Mouse (Mus musculus): ENCODE data around the gene Phxr2. TPM values are rescaled to one million over a fixed set of nuclear protein-coding genes. Genes with fewer than 3 reads are reported as not detected.

Gene Phxr2
- polyA plus RNA-seq, 1 experiment from 2014 or later: not detected

DNA sequence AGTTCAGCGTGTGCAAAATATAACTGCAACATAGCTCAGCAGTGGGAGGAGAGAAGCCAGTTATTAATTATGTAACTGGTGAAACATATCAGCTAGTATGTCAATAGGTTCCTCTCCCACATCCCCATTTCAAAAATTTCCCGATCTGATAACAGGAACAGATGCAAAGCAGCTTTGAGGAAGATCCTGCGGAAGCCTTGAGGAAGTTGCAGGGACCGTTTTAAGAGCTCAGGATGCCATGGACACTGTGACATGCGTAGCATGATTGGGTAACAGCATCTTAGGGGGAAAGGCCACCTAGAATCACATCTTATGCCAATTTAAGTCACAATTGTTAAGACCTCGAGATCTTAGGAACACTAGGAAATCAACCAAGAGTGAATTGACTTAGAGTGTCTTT, 36.2 kb downstream of the Phxr2 start:
- WGBS (ENCODE audit: insufficient replicate concordance): 32% methylated on average over 6 of the region's 6 CpGs
- no peak for ATAC-seq (ENCODE audit: low read depth)
- Histone ChIP-seq H3K9ac (ENCODE audit: low read depth, low read length) (no peak overlapping the region), H3K9me3 (replicated peaks; ENCODE audit: control insufficient read depth, low read length) (no peaks in the 10 kb centered on the region), H3K36me3 (ENCODE audit: control insufficient read depth, insufficient read depth) (no peaks in the 10 kb centered on the region), H3K4me3 (ENCODE audit: low read depth, low read length) (no peak overlapping the region), H3K27me3 (ENCODE audit: control insufficient read depth, insufficient read depth, low read depth, low read length) (no peaks in the 10 kb centered on the region), H3K4me2 (ENCODE audit: low read depth, low read length) (no peak overlapping the region), H3K27ac (ENCODE audit: low read length) (no peak overlapping the region), H3K4me1 (ENCODE audit: control insufficient read depth, low read depth, low read length) (no peaks in the 10 kb centered on the region)

DNA sequence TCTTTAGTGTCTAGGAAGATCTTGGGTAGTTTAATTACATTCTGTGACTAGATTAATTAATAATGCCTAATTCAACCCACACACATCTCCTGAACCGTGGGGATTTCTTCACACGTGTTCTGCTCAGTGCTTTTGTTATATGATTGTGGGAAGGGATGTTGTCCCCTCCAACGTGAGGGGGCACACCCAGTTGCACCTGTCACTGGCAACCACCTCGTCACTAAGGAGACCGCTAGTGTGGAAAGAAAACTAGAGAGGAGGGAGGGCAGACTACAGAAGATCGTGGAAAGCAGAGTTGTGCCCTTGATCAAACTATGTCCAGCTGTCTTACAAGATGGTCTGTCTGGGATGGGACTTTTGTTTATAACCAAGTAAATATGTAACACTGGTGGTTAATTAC, 40.1 kb downstream of the Phxr2 start:
- no peak overlapping the region for H3K27ac ChIP-seq (ENCODE audit: low read length)
- WGBS (ENCODE audit: insufficient replicate concordance): 52% methylated on average over 6 of the region's 6 CpGs
- no peaks in the 10 kb centered on the region for H3K9me3 ChIP-seq (replicated peaks; ENCODE audit: control insufficient read depth, low read length)
- no peak overlapping the region for H3K4me3 ChIP-seq (ENCODE audit: low read depth, low read length)
- no peaks in the 10 kb centered on the region for H3K4me1 ChIP-seq (ENCODE audit: control insufficient read depth, low read depth, low read length)
- no peak for ATAC-seq (ENCODE audit: low read depth)
- no peak overlapping the region for H3K4me2 ChIP-seq (ENCODE audit: low read depth, low read length)
- no peaks in the 10 kb centered on the region for H3K36me3 ChIP-seq (ENCODE audit: control insufficient read depth, insufficient read depth)
- H3K9ac ChIP-seq (ENCODE audit: low read depth, low read length): no peak overlapping the region
- no peaks in the 10 kb centered on the region for H3K27me3 ChIP-seq (ENCODE audit: control insufficient read depth, insufficient read depth, low read depth, low read length)

DNA sequence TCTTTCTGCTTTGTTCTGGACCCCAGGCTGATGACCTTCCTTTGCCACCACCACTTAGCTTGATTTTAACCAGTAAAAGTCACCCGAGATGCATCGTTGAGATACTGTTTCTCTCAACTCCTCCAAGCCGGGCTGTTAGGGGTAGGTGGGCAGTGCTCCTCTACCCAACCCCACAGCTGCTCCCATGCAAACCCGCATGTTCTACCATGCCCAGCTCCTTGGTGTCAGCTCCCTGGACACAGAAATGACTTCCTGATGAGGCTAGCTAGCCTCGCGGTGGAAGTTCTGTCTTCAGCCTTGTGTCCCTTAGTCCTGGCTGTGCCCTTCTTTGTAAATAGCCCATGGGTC, 40.9 kb downstream of the Phxr2 start:
- Histone ChIP-seq H3K27ac (ENCODE audit: low read length) (no peak overlapping the region), H3K4me2 (ENCODE audit: low read depth, low read length) (no peak overlapping the region), H3K27me3 (ENCODE audit: control insufficient read depth, insufficient read depth, low read depth, low read length) (no peaks in the 10 kb centered on the region), H3K9me3 (replicated peaks; ENCODE audit: control insufficient read depth, low read length) (no peaks in the 10 kb centered on the region), H3K4me1 (ENCODE audit: control insufficient read depth, low read depth, low read length) (no peaks in the 10 kb centered on the region), H3K9ac (ENCODE audit: low read depth, low read length) (no peak overlapping the region), H3K4me3 (ENCODE audit: low read depth, low read length) (no peak overlapping the region), H3K36me3 (ENCODE audit: control insufficient read depth, insufficient read depth) (no peaks in the 10 kb centered on the region)
- ATAC-seq (ENCODE audit: low read depth): no peak
- 42% methylated on average over 6 of the region's 6 CpGs for WGBS (ENCODE audit: insufficient replicate concordance)

DNA sequence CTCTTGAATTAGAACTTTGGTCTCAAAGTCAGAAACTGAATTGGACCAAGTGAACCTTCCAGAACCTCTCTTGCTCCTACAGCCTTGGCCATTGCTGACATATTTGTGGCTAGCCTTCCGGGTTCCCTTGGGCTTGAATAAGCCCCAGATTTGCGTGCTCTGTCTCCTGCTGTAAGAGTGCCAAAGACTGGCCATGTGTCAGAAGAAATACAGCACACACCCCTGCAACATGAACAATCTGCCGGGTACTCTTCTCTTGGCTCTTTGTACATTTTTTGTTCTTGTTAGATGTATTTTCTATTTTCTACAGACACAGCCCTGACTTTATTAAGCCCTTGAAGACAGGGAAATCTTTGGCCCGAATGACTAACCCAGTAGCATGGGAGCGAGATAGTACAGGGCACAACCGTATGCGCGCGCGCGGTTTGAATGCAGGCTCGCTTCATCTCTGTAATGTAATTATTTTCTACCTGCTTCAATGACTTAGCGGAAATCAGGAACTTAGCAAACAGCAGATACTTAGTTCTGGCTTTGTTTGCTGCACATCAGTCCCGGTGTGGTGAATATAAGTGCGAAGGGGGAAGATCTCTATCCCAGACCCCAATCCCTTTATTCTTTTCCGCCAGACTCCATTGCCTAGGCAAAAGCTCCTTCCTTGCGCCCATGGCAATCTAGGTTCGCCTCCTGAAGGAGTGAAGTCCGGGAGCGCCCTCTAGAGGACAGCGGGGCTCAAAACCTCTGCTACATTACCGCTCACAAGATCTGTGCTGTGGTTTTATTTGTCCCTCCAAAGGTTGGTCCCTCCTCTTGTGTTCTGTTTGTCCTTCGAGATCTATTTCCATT, 41.5 kb downstream of the Phxr2 start:
- WGBS (ENCODE audit: insufficient replicate concordance): 41% methylated on average over 23 of the region's 23 CpGs
- no peak overlapping the region for H3K9ac ChIP-seq (ENCODE audit: low read depth, low read length)
- H3K4me2 ChIP-seq (ENCODE audit: low read depth, low read length): no peak overlapping the region
- no peaks in the 10 kb centered on the region for H3K36me3 ChIP-seq (ENCODE audit: control insufficient read depth, insufficient read depth)
- no peak overlapping the region for H3K27ac ChIP-seq (ENCODE audit: low read length)
- no peaks in the 10 kb centered on the region for H3K9me3 ChIP-seq (replicated peaks; ENCODE audit: control insufficient read depth, low read length)
- no peak for ATAC-seq (ENCODE audit: low read depth)
- no peaks in the 10 kb centered on the region for H3K27me3 ChIP-seq (ENCODE audit: control insufficient read depth, insufficient read depth, low read depth, low read length)
- no peak overlapping the region for H3K4me3 ChIP-seq (ENCODE audit: low read depth, low read length)
- H3K4me1 ChIP-seq (ENCODE audit: control insufficient read depth, low read depth, low read length): no peaks in the 10 kb centered on the region

DNA sequence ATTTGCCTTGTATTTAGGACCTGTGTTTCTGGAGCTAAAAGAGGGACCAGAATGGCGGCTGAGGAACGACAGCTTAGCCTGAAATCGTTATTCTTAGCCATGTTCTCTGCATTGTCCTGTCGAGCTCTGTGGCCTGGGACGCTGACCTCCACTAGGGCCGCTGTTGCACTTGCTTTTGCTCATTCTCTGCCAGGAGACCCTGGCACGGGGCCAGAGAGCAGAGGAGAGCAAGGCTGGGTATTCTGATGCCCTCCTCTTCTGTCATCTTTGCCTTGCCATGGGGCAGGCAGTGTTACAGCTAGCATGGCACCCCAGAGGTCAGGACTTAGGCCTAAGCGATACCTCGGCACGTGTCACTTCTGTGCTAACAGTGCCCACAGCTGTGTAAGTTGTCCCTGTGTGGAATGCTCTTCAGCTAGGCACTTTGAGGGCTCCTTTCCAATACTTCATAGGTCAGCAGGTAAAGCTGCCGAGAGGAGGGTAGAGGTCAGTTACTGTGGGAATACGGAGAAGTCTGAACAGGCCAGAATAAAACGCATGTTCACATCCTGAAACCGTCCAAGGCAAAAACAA, 42.6 kb downstream of the Phxr2 start:
- H3K4me1 ChIP-seq (ENCODE audit: control insufficient read depth, low read depth, low read length): no peaks in the 10 kb centered on the region
- no peak for ATAC-seq (ENCODE audit: low read depth)
- 75% methylated on average over 14 of the region's 14 CpGs for WGBS (ENCODE audit: insufficient replicate concordance)
- no peaks in the 10 kb centered on the region for H3K27me3 ChIP-seq (ENCODE audit: control insufficient read depth, insufficient read depth, low read depth, low read length)
- no peak overlapping the region for H3K27ac ChIP-seq (ENCODE audit: low read length)
- H3K9me3 ChIP-seq (replicated peaks; ENCODE audit: control insufficient read depth, low read length): no peaks in the 10 kb centered on the region
- H3K9ac ChIP-seq (ENCODE audit: low read depth, low read length): no peak overlapping the region
- no peak overlapping the region for H3K4me3 ChIP-seq (ENCODE audit: low read depth, low read length)
- H3K36me3 ChIP-seq (ENCODE audit: control insufficient read depth, insufficient read depth): no peaks in the 10 kb centered on the region
- no peak overlapping the region for H3K4me2 ChIP-seq (ENCODE audit: low read depth, low read length)

DNA sequence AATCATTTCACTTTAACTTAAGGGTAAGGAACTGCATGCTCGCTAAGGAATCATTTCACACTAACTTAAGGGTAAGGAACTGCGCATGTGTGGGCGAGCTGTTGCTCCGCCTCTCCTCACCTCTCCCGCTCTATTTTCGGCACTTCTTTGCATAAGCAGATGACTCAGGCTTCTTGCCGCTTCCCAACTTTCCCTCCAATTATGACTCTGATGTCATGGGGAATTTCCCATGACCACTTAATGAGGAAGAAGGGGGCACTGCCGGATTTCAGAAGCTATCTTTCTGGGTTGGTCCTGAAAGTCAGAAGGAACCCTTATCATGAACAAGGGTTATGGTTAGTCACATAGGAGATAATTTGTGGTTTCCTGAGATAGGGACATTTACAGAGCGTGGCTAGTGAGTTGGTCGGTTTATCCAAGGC, 44.5 kb downstream of the Phxr2 start:
- Histone ChIP-seq H3K4me2 (ENCODE audit: low read depth, low read length) (no peak overlapping the region), H3K36me3 (ENCODE audit: control insufficient read depth, insufficient read depth) (no peaks in the 10 kb centered on the region), H3K9me3 (replicated peaks; ENCODE audit: control insufficient read depth, low read length) (no peaks in the 10 kb centered on the region), H3K4me1 (ENCODE audit: control insufficient read depth, low read depth, low read length) (no peaks in the 10 kb centered on the region), H3K4me3 (ENCODE audit: low read depth, low read length) (no peak overlapping the region), H3K9ac (ENCODE audit: low read depth, low read length) (no peak overlapping the region), H3K27ac (ENCODE audit: low read length) (no peak overlapping the region), H3K27me3 (ENCODE audit: control insufficient read depth, insufficient read depth, low read depth, low read length) (no peaks in the 10 kb centered on the region)
- WGBS (ENCODE audit: insufficient replicate concordance): 44% methylated on average over 10 of the region's 10 CpGs
- ATAC-seq (ENCODE audit: low read depth): no peak

DNA sequence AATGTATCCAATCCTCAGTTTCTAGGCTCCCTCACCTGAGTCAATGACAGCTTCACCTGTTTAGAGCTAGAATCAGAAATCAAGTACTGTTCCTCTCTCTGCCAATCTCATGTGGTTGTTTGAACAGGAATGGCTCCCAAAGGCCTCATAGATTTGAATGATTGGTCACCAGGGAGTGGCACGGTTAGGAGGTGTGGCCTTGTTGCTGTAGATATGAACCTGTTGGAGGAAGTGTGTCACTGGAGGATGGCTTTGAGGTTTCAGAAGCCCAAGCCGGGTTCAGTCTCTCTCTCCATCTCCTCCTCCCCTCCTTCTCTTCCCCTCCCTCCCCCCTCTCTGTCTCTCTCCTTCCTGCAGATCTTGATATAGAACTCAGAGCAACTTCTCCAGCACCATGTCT, 47.5 kb downstream of the Phxr2 start:
- WGBS (ENCODE audit: insufficient replicate concordance): 27% methylated on average over 2 of the region's 2 CpGs
- Histone ChIP-seq H3K4me3 (ENCODE audit: low read depth, low read length) (no peak overlapping the region), H3K9ac (ENCODE audit: low read depth, low read length) (no peak overlapping the region), H3K4me2 (ENCODE audit: low read depth, low read length) (no peak overlapping the region), H3K36me3 (ENCODE audit: control insufficient read depth, insufficient read depth) (no peaks in the 10 kb centered on the region), H3K27me3 (ENCODE audit: control insufficient read depth, insufficient read depth, low read depth, low read length) (no peaks in the 10 kb centered on the region), H3K9me3 (replicated peaks; ENCODE audit: control insufficient read depth, low read length) (no peaks in the 10 kb centered on the region), H3K4me1 (ENCODE audit: control insufficient read depth, low read depth, low read length) (no peaks in the 10 kb centered on the region), H3K27ac (ENCODE audit: low read length) (no peak overlapping the region)
- ATAC-seq (ENCODE audit: low read depth): no peak

DNA sequence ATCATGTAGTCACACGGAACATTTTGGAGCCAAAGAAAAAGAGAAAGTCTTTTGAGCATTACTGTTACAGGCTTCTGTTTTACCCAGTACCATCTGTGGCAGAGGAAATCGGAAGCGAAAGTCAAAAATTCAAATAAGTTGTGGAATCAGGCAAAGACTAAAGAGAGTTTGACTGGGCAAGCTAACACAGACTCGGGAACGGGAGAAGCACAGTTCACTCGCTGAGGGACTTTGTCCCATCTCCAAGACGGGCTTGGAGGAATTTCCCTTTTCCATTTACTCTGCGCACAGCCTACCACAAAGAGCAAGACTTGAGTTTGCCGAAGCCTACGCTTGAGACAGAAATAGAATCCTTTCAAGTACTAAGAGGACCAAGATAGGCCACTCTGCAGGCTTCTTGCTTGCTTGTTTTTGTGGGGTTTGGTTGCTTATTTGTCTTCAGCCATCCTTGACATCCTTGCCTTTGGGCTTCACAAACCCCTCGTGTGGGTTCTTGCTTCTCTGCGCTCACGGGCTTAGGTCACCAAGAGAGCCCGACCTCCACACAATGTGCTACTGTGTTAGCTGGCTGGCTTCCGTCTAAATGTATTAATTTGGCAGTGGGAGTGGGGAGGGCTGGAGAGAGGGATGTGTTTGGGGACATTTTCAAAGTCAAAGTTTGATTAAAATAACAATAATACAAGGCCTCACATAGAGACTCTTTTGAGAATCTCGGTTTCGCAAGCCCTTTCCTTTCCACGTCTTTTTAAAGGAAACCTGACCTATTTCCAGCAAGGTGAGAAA, 49.8 kb downstream of the Phxr2 start:
- no peaks in the 10 kb centered on the region for H3K36me3 ChIP-seq (ENCODE audit: control insufficient read depth, insufficient read depth)
- no peaks in the 10 kb centered on the region for H3K9me3 ChIP-seq (replicated peaks; ENCODE audit: control insufficient read depth, low read length)
- ATAC-seq (ENCODE audit: low read depth): no peak

More for the DNA sequence above, 49.8 kb downstream of the Phxr2 start:
- no peak overlapping the region for H3K27ac ChIP-seq (ENCODE audit: low read length)
- H3K4me2 ChIP-seq (ENCODE audit: low read depth, low read length): no peak overlapping the region
- H3K4me1 ChIP-seq (ENCODE audit: control insufficient read depth, low read depth, low read length): no peaks in the 10 kb centered on the region
- H3K9ac ChIP-seq (ENCODE audit: low read depth, low read length): no peak overlapping the region
- no peaks in the 10 kb centered on the region for H3K27me3 ChIP-seq (ENCODE audit: control insufficient read depth, insufficient read depth, low read depth, low read length)
- no peak overlapping the region for H3K4me3 ChIP-seq (ENCODE audit: low read depth, low read length)
- WGBS (ENCODE audit: insufficient replicate concordance): 73% methylated on average over 18 of the region's 18 CpGs

All from liver, embryonic 16.5 days (tissue).